Mouse (Mus musculus) kidney, embryonic 14.5 days (tissue): Measurements from ENCODE around the gene Fam189b. TPM values are rescaled to one million over a fixed set of nuclear protein-coding genes. Genes with fewer than 3 reads are reported as not detected.

ENCODE experiments used
- ATAC-seq: fragments of 200-750 bp; cut with Nextera tagmentation; 2 replicates; pipeline ENCODE4 v1.8.0; 2017; ENCODE audit warnings: moderate number of reproducible peaks, mild to moderate bottlenecking, moderate TSS enrichment, moderate library complexity; ENCODE audit not compliant: low FRiP score, low TSS enrichment
- H3K27ac ChIP-seq: fragments of 300-500 bp; sonication (generic); 2 replicates; pipeline ENCODE4 v1.5.1; 2014; ENCODE audit warnings: low read depth, mild to moderate bottlenecking, low read length, moderate library complexity, mixed read lengths
- H3K27me3 ChIP-seq: fragments of 300-500 bp; sonication (generic); 2 replicates; pipeline ENCODE4 v1.6.1; 2014; ENCODE audit warnings: mild to moderate bottlenecking, low read length; ENCODE audit not compliant: control insufficient read depth, insufficient read depth
- H3K36me3 ChIP-seq: fragments of 300-500 bp; sonication (generic); 2 replicates; pipeline ENCODE4 v1.6.1; 2014; ENCODE audit warnings: low read length, mixed read lengths; ENCODE audit not compliant: control insufficient read depth, insufficient read depth
- H3K4me1 ChIP-seq: fragments of 300-500 bp; sonication (generic); 2 replicates; pipeline ENCODE4 v1.6.1; 2014; ENCODE audit warnings: low read length, mixed read lengths; ENCODE audit not compliant: control insufficient read depth, insufficient read depth
- H3K4me2 ChIP-seq: fragments of 300-500 bp; sonication (generic); replicated peaks from 2 replicates; pipeline ENCODE4 v1.6.1; 2014; ENCODE audit warnings: low read depth, mild to moderate bottlenecking, low read length
- H3K4me3 ChIP-seq: fragments of 300-500 bp; sonication (generic); 2 replicates; pipeline ENCODE4 v1.5.1; 2014; ENCODE audit warnings: mild to moderate bottlenecking, low read length
- H3K9ac ChIP-seq: fragments of 300-500 bp; sonication (generic); 2 replicates; pipeline ENCODE4 v1.6.1; 2014; ENCODE audit warnings: low read depth, mild to moderate bottlenecking, low read length, moderate library complexity
- H3K9me3 ChIP-seq: fragments of 300-500 bp; sonication (generic); 2 replicates; pipeline ENCODE4 v1.6.1; 2016; ENCODE audit warnings: low read length; ENCODE audit not compliant: control insufficient read depth
- WGBS: fragments of 180-500 bp; shearing (Covaris S2); extraction: QIAGEN DNeasy Blood & Tissue Kit; methylation state at CpG from one replicate; pipeline ENCODE4 v1.1.7; 2014; 5-methylcytosine and 5-hydroxymethylcytosine counted together
- polyA plus RNA-seq: library from polyadenylated mRNA; unstranded; fragments of >200 nt; fragmentation: Nextera tagmentation; extraction: Ambion mirVana; gene quantifications from 2 replicates; pipeline ENCODE4 v1.2.1, GENCODE M21; 2014

Fam189b gene
- polyA plus RNA-seq, 1 experiment from 2014 or later, result 49.3 TPM

- Histone ChIP-seq H3K36me3 (peaks cover 49% of the 10 kb centered on the region), H3K9ac (no peak overlapping the region), H3K4me1 (peaks cover 10% of the 10 kb centered on the region), H3K27ac (no peak overlapping the region), H3K4me3 (no peak overlapping the region), H3K27me3 (no peaks in the 10 kb centered on the region), H3K9me3 (no peaks in the 10 kb centered on the region), H3K4me2 (no peak overlapping the region)
- 88% methylated on average over 13 of the region's 13 CpGs for WGBS
- ATAC-seq, result no peak
Observed at GRCm38 (mm10) chr3:89208075-89208657, 25.2 kb downstream of the Fam189b start.

- peaks cover 49% of the 10 kb centered on the region for H3K36me3 ChIP-seq
Observed at GRCm38 (mm10) chr3:89208736-89209135, 25.8 kb downstream of the Fam189b start.

GRCm38 (mm10) chr3:89209731-89210130 lies 26.8 kb downstream of the Fam189b start:
- Histone ChIP-seq H3K9ac (no peak overlapping the region), H3K9me3 (no peaks in the 10 kb centered on the region), H3K27me3 (no peaks in the 10 kb centered on the region), H3K27ac (no peak overlapping the region), H3K4me2 (no peak overlapping the region), H3K36me3 (peaks cover 49% of the 10 kb centered on the region), H3K4me3 (no peak overlapping the region), H3K4me1 (peaks cover 9% of the 10 kb centered on the region; the same call in 1 of the 2 replicates)
- no peak for ATAC-seq
- WGBS, result 85% methylated on average over 7 of the region's 7 CpGs

More at GRCm38 (mm10) chr3:89208736-89209135, 25.8 kb downstream of the Fam189b start:
- no peak overlapping the region for H3K4me2 ChIP-seq
- no peaks in the 10 kb centered on the region for H3K27me3 ChIP-seq
- no peak overlapping the region for H3K9ac ChIP-seq
- H3K4me3 ChIP-seq, result no peak overlapping the region
- WGBS, result 86% methylated on average over 6 of the region's 6 CpGs
- no peaks in the 10 kb centered on the region for H3K9me3 ChIP-seq
- H3K27ac ChIP-seq, result no peak overlapping the region
- H3K4me1 ChIP-seq, result peaks cover 7% of the 10 kb centered on the region; the same call in 1 of the 2 replicates
- no peak for ATAC-seq

- Histone ChIP-seq H3K27me3 (no peaks in the 10 kb centered on the region), H3K4me3 (no peak overlapping the region), H3K36me3 (peaks cover 49% of the 10 kb centered on the region), H3K9me3 (no peaks in the 10 kb centered on the region), H3K4me2 (no peak overlapping the region), H3K4me1 (peaks cover 13% of the 10 kb centered on the region; the same call in 1 of the 2 replicates), H3K27ac (no peak overlapping the region), H3K9ac (no peak overlapping the region)
- WGBS, result 76% methylated on average over 13 of the region's 13 CpGs
- ATAC-seq, result no peak
Observed at GRCm38 (mm10) chr3:89210162-89210561, 27.2 kb downstream of the Fam189b start.

- Histone ChIP-seq H3K27me3 (no peaks in the 10 kb centered on the region), H3K4me2 (no peak overlapping the region), H3K9ac (no peak overlapping the region), H3K27ac (no peak overlapping the region), H3K4me3 (no peak overlapping the region), H3K4me1 (peaks cover 19% of the 10 kb centered on the region), H3K36me3 (peaks cover 49% of the 10 kb centered on the region), H3K9me3 (no peaks in the 10 kb centered on the region)
- ATAC-seq, result no peak
- 69% methylated on average over 7 of the region's 7 CpGs for WGBS
Observed at GRCm38 (mm10) chr3:89210731-89211130, 27.8 kb downstream of the Fam189b start.

GRCm38 (mm10) chr3:89213803-89214530 lies 31.0 kb downstream of the Fam189b start:
- Histone ChIP-seq H3K9ac (peak overlapping the region; percentile 76), H3K4me2 (peak overlapping the region; percentile 86), H3K27ac (peak overlapping the region; percentile 91), H3K4me1 (peaks cover 24% of the 10 kb centered on the region), H3K36me3 (peaks cover 20% of the 10 kb centered on the region), H3K9me3 (no peaks in the 10 kb centered on the region), H3K4me3 (peak overlapping the region; percentile 95), H3K27me3 (no peaks in the 10 kb centered on the region)
- peak; percentile 91 for ATAC-seq
- under 1% methylated on average over 67 of the region's 69 CpGs for WGBS

GRCm38 (mm10) chr3:89214681-89215411 lies 31.9 kb downstream of the Fam189b start, which contains the start of gene Thbs3:
Gene Thbs3 (plus strand): TSS chr3:89215180.
- peak within 1 kb of the TSS; percentile 95 for H3K4me3 ChIP-seq
- no peaks in the 10 kb centered on the region for H3K27me3 ChIP-seq
- peak within 1 kb of the TSS; percentile 91 for H3K27ac ChIP-seq
- H3K9me3 ChIP-seq, result no peaks in the 10 kb centered on the region
- H3K9ac ChIP-seq, result peak within 1 kb of the TSS; percentile 76
- H3K4me1 ChIP-seq, result peaks cover 24% of the 10 kb centered on the region
- peaks cover 11% of the 10 kb centered on the region for H3K36me3 ChIP-seq
- no peak for ATAC-seq
- under 1% methylated on average over 19 of the region's 19 CpGs for WGBS
- H3K4me2 ChIP-seq, result peak within 1 kb of the TSS; percentile 86

GRCm38 (mm10) chr3:89215853-89216252 lies 32.9 kb downstream of the Fam189b start:
- H3K27me3 ChIP-seq, result no peaks in the 10 kb centered on the region

More at GRCm38 (mm10) chr3:89215853-89216252, 32.9 kb downstream of the Fam189b start:
- peaks cover 24% of the 10 kb centered on the region for H3K4me1 ChIP-seq
- ATAC-seq, result peak; percentile 30
- 0% methylated on average over 6 of the region's 6 CpGs for WGBS
- no peaks in the 10 kb centered on the region for H3K9me3 ChIP-seq
- H3K36me3 ChIP-seq, result peaks cover 4% of the 10 kb centered on the region; the same call in 1 of the 2 replicates
- H3K4me3 ChIP-seq, result peak overlapping the region; percentile 95; the same call in 1 of the 2 replicates
- H3K4me2 ChIP-seq, result peak overlapping the region; percentile 86
- H3K9ac ChIP-seq, result peak overlapping the region; percentile 23; the same call in 1 of the 2 replicates
- H3K27ac ChIP-seq, result peak overlapping the region; percentile 24; the same call in 1 of the 2 replicates
